21 mouse cellular contexts compared by ENCODE assay signal in genomic region chr1:58903681-58904080, GRCm38 (mm10).
A peak's percentile ranks its signal among the peaks of the same experiment; 100 is the strongest.
DNase-seq lines count a peak whose midpoint lies in the region; ATAC-seq and TF ChIP-seq lines count a peak whose summit lies in the region.
"Had no signal": no experiment of that assay in that cellular context is flagged by ENCODE, and none has a peak within 500 bp of the region (broad histone marks: within the 10 kb centered on the region; RNA-seq: fewer than 3 reads in every experiment).

No protein-coding gene starts in this region.

- no peaks in the 10 kb centered on the region for H3K4me1 ChIP-seq in kidney, embryonic 16.5 days (ENCODE audit: insufficient read depth, low read length)
- H3K4me1 ChIP-seq: embryonic facial prominence, embryonic 13.5 days; forebrain, embryonic 13.5 days; heart, embryonic 12.5 days; hindbrain, embryonic 10.5 days had no signal

- no peaks in the 10 kb centered on the region for H3K9me3 ChIP-seq in kidney, embryonic 16.5 days (ENCODE audit: low read length)
- H3K9me3 ChIP-seq: embryonic facial prominence, embryonic 13.5 days; forebrain, embryonic 13.5 days; G1E; heart, embryonic 12.5 days; hindbrain, embryonic 10.5 days had no signal

- no peak overlapping the region for H3K4me2 ChIP-seq in kidney, embryonic 16.5 days (replicated peaks; ENCODE audit: low read depth, low read length)
- H3K4me2 ChIP-seq: embryonic facial prominence, embryonic 13.5 days; forebrain, embryonic 13.5 days; heart, embryonic 12.5 days; hindbrain, embryonic 14.5 days had no signal

- H3K36me3 ChIP-seq in kidney, embryonic 16.5 days (ENCODE audit: insufficient read depth, low read length) = peaks cover 35% of the 10 kb centered on the region

- 75% methylated on average over 9 of the region's 9 CpGs for WGBS in kidney, embryonic 16.5 days

- H3K27me3 ChIP-seq in kidney, embryonic 16.5 days (ENCODE audit: insufficient read depth, low read length) = no peaks in the 10 kb centered on the region
- H3K27me3 ChIP-seq: embryonic facial prominence, embryonic 13.5 days; forebrain, embryonic 13.5 days; heart, embryonic 12.5 days had no signal

- no peak for ATAC-seq in kidney, embryonic 16.5 days (ENCODE audit: low FRiP score, low TSS enrichment)
- ATAC-seq: CD4-positive, CD25-positive, alpha-beta regulatory T cell, adult 4 months; forebrain, embryonic 13.5 days; forebrain, postnatal 0 days had no signal

- intact Hi-C loops in gastrocnemius, postnatal 36 days (cut with DNase I) = no loop called here

- DNase-seq in kidney, adult 11 months = peak; percentile 12
- peak; percentile 39 for DNase-seq in R1 (ENCODE audit: low read depth, low spot score)
- peak; percentile 12 to 41 for DNase-seq in kidney, postnatal 25 days
- DNase-seq in yolk sac, embryonic 10.5 days (ENCODE audit: low spot score) = peak; percentile 61
- no peak for DNase-seq in gastrocnemius, postnatal 36 days
- no peak for DNase-seq in layer of hippocampus, adult 2 months (ENCODE audit: low spot score in 2 of 2)
- DNase-seq: adrenal gland, postnatal 10 days; B cell, adult 2 months; cerebellum, adult 11-12 months; cerebellum, adult 9-10 months; cerebellum, postnatal 25 days; forebrain, postnatal 0 days; gastrocnemius, postnatal 14 days had no signal

- no peak overlapping the region for H3K4me3 ChIP-seq in kidney, embryonic 16.5 days (ENCODE audit: low read length)
- no peak overlapping the region for H3K4me3 ChIP-seq in layer of hippocampus, adult 2 months
- H3K4me3 ChIP-seq: embryonic facial prominence, embryonic 13.5 days; forebrain, embryonic 13.5 days; heart, embryonic 12.5 days; hindbrain, embryonic 10.5 days had no signal

- no peak for TF ChIP-seq CTCF in layer of hippocampus, adult 2 months (conservative IDR thresholded peaks at IDR 0.05)

- no peak overlapping the region for H3K27ac ChIP-seq in kidney, embryonic 16.5 days (ENCODE audit: low read length)
- no peak overlapping the region for H3K27ac ChIP-seq in layer of hippocampus, adult 2 months
- H3K27ac ChIP-seq: embryonic facial prominence, embryonic 13.5 days; forebrain, embryonic 13.5 days; hindbrain, embryonic 10.5 days; hindbrain, embryonic 14.5 days had no signal

- no peak overlapping the region for H3K9ac ChIP-seq in kidney, embryonic 16.5 days (replicated peaks; ENCODE audit: low read length)
- H3K9ac ChIP-seq: embryonic facial prominence, embryonic 13.5 days; forebrain, embryonic 13.5 days; forebrain, postnatal 0 days; heart, embryonic 12.5 days; hindbrain, embryonic 14.5 days had no signal

Comparison
In these comparisons a context has a peak if more than half of its experiments do, and no peak if none do; other contexts are left out.
1. DNase-seq: peak in kidney, adult 11 months (single experiment), R1 (single experiment), kidney, postnatal 25 days (2 of 2) and yolk sac, embryonic 10.5 days (single experiment); none in gastrocnemius, postnatal 36 days (0 of 2) and layer of hippocampus, adult 2 months (0 of 2).